Mouse (Mus musculus) brain, embryonic 14.5 days (tissue): ENCODE results near the gene Dusp28.

Source experiments
- CTCF ChIP-seq: fragments of 200-500 bp; IDR thresholded peaks from 2 replicates; pipeline ENCODE4 v1.5.1; 2012; ENCODE audit warnings: inconsistent platforms, mild to moderate bottlenecking, moderate library complexity, borderline replicate concordance; ENCODE audit not compliant: insufficient read depth, insufficient read length; ENCODE audit errors: extremely low read depth
- POLR2A ChIP-seq: fragments of 200-500 bp; IDR thresholded peaks from 2 replicates; pipeline ENCODE4 v1.6.1; 2012; ENCODE audit warnings: mild to moderate bottlenecking, inconsistent platforms, borderline replicate concordance; ENCODE audit not compliant: poor library complexity, insufficient read depth, insufficient read length, severe bottlenecking; ENCODE audit errors: extremely low read depth

DNA sequence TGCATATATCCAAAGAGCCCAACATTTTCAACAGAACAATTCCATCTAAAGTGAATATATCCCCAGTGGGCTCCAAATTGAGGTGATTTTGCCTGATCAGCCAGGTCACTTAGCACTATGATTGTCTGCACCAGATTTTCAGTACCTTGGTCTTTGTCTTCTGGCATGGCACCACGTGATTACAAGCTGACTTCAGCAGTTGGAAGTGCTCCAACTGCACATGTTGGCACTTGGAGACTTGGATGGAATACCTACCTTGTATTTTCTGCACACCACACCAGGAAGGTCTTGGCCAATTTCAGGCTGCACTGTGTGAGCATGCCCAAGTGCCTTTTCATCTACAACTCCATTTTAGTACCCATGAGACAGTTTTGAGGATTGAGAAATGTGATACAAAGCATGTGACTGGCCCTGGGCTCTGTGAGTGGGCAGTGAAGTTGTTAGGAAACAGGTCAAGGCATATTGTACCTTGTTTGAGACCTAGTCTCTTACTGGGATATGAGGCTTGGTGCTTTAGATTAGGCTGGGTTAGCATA, 23.5 kb downstream of the Dusp28 start:
- no peak for TF ChIP-seq POLR2A
- TF ChIP-seq CTCF, result no peak
